Comparison of ENCODE assay signal across 13 mouse cellular contexts in genomic region chr6:142941078-142941477, GRCm38 (mm10). TPM values are rescaled to one million over a fixed set of nuclear protein-coding genes. Genes with fewer than 3 reads are reported as not detected.
DNase-seq lines count a peak whose midpoint lies in the region; ATAC-seq and TF ChIP-seq lines count a peak whose summit lies in the region.
"Had no signal": no experiment of that assay in that cellular context is flagged by ENCODE, and none has a peak within 500 bp of the region (broad histone marks: within the 10 kb centered on the region; RNA-seq: fewer than 3 reads in every experiment).

No protein-coding gene starts in this region.

- H3K36me3 ChIP-seq in midbrain, embryonic 15.5 days (replicated peaks): no peaks in the 10 kb centered on the region
- H3K36me3 ChIP-seq: kidney, embryonic 15.5 days; limb, embryonic 12.5 days had no signal

- TF ChIP-seq CTCF in brain, embryonic 14.5 days (IDR thresholded peaks at IDR 0.05; ENCODE audit: borderline replicate concordance, extremely low read depth, insufficient read depth, insufficient read length): no peak

- H3K4me3 ChIP-seq in midbrain, embryonic 15.5 days: no peak overlapping the region
- H3K4me3 ChIP-seq: kidney, embryonic 15.5 days; limb, embryonic 12.5 days had no signal

- no peak overlapping the region for H3K27ac ChIP-seq in midbrain, embryonic 15.5 days
- H3K27ac ChIP-seq: kidney, embryonic 15.5 days; limb, embryonic 12.5 days had no signal

- no peak overlapping the region for H3K9ac ChIP-seq in midbrain, embryonic 15.5 days
- H3K9ac ChIP-seq: kidney, embryonic 15.5 days; limb, embryonic 12.5 days; lung, embryonic 14.5 days had no signal

- 55% methylated on average over 8 of the region's 8 CpGs for WGBS in midbrain, embryonic 15.5 days

- ATAC-seq in midbrain, embryonic 15.5 days (replicated peaks): peak; percentile 73
- ATAC-seq in megakaryocyte-erythroid progenitor cell, adult 5-6 weeks (replicated peaks; ENCODE audit: low FRiP score, low TSS enrichment, poor library complexity, severe bottlenecking): no peak

- no peak overlapping the region for H3K4me2 ChIP-seq in midbrain, embryonic 15.5 days
- H3K4me2 ChIP-seq: kidney, embryonic 15.5 days; limb, embryonic 12.5 days; lung, embryonic 14.5 days had no signal

- no peaks in the 10 kb centered on the region for H3K27me3 ChIP-seq in midbrain, embryonic 15.5 days (replicated peaks)
- H3K27me3 ChIP-seq: kidney, embryonic 15.5 days; limb, embryonic 12.5 days had no signal

- TF ChIP-seq POLR2A in brain, embryonic 14.5 days (IDR thresholded peaks at IDR 0.05; ENCODE audit: borderline replicate concordance, extremely low read depth, insufficient read depth, insufficient read length, poor library complexity, severe bottlenecking): no peak

- no peaks in the 10 kb centered on the region for H3K9me3 ChIP-seq in midbrain, embryonic 15.5 days
- H3K9me3 ChIP-seq: kidney, embryonic 15.5 days; limb, embryonic 12.5 days had no signal

- peak; percentile 81 for DNase-seq in Muller cell, postnatal 12 days (ENCODE audit: inconsistent ontology term)
- peak; percentile 85 for DNase-seq in brain, embryonic 14.5 days (ENCODE audit: low read depth)
- DNase-seq in layer of hippocampus, adult 18-20 months (ENCODE audit: low spot score in 2 of 2): peak; percentile 68 to 88
- no peak for DNase-seq in urinary bladder, postnatal 36 days (ENCODE audit: low spot score in 2 of 2)
- DNase-seq in cerebellum, adult 11 months: no peak
- DNase-seq in adrenal gland, postnatal 25 days: no peak
- DNase-seq: heart, adult 11 months; heart, postnatal 14 days; lung, embryonic 14.5 days had no signal

- H3K4me1 ChIP-seq in midbrain, embryonic 15.5 days: peaks cover 3% of the 10 kb centered on the region; the same call in 1 of the 2 replicates

RNA-seq across cellular contexts. Expression of gene St8sia1, which starts 23.2 kb away (rescaled TPM):
- polyA plus RNA-seq in brain, embryonic 14.5 days (2012; rRNA removed): 11.5 and 20.6 TPM in 2 replicates
- 10 to 100 TPM; 34.1 TPM for total RNA-seq in layer of hippocampus, adult 18-20 months (2021)
- polyA plus RNA-seq in midbrain, embryonic 15.5 days (2015; fragmentation: Nextera tagmentation; extraction: Ambion mirVana): 8.8 and 9.2 TPM in 2 replicates
- total RNA-seq in megakaryocyte-erythroid progenitor cell, adult 5-6 weeks (2014; fragmentation: Nextera tagmentation): 1.1 TPM in 1 of 2 replicates, not detected in the other
- total RNA-seq in megakaryocyte-erythroid progenitor cell, adult 5-6 weeks (2017): not detected in 2 replicates
- total RNA-seq in adrenal gland, postnatal 25 days (2021): 1.2 and 1.5 TPM in 2 replicates

Comparison
In these comparisons a context has a peak if more than half of its experiments do, and no peak if none do; other contexts are left out.
1. DNase-seq: peak in Muller cell, postnatal 12 days (single experiment), brain, embryonic 14.5 days (single experiment) and layer of hippocampus, adult 18-20 months (2 of 2); none in urinary bladder, postnatal 36 days (0 of 2), cerebellum, adult 11 months (single experiment) and adrenal gland, postnatal 25 days (single experiment).
2. RNA of gene St8sia1, which starts 23.2 kb away (total RNA-seq): 34.1 TPM in layer of hippocampus, adult 18-20 months; 1.2 to 1.5 TPM in adrenal gland, postnatal 25 days and 1.1 TPM in megakaryocyte-erythroid progenitor cell, adult 5-6 weeks; every median in the first group is over 10 times any median in the second.